Mouse (Mus musculus) brown adipose tissue, adult 24 weeks (tissue): ENCODE measurements around the gene Olfr1198. TPM values are rescaled to one million over a fixed set of nuclear protein-coding genes. Genes with fewer than 3 reads are reported as not detected.

Experiments
- H3K27ac ChIP-seq: fragments of 200-500 bp; replicated peaks from 2 replicates; pipeline ENCODE4 v1.5.1; 2012; ENCODE audit warnings: low read depth, mild to moderate bottlenecking, low read length
- H3K4me1 ChIP-seq: fragments of 200-500 bp; 2 replicates; pipeline ENCODE4 v1.6.1; 2012; ENCODE audit warnings: low read length, mixed read lengths; ENCODE audit not compliant: control insufficient read depth, insufficient read depth, insufficient read length
- H3K4me3 ChIP-seq: fragments of 200-500 bp; 2 replicates; pipeline ENCODE4 v1.5.1; 2012; ENCODE audit warnings: low read depth, mild to moderate bottlenecking, low read length, moderate library complexity; ENCODE audit not compliant: insufficient read depth
- polyA plus RNA-seq: library from polyadenylated mRNA; stranded (reverse); fragments of >200 nt; gene quantifications from 2 replicates; pipeline ENCODE4 v1.2.4, GENCODE M21; 2012; ENCODE audit not compliant: missing spikeins, insufficient read depth, insufficient read length

Gene Olfr1198
- not detected in 2 replicates for polyA plus RNA-seq

- no peak within 1 kb of the TSS for H3K27ac ChIP-seq
- no peaks in the 10 kb centered on the region for H3K4me1 ChIP-seq
- H3K4me3 ChIP-seq: no peak within 1 kb of the TSS
Observed at GRCm38 (mm10) chr2:88751270-88751669, at the start of gene Olfr1198. Gene Olfr1198 (minus strand): TSS chr2:88751370.

DNA sequence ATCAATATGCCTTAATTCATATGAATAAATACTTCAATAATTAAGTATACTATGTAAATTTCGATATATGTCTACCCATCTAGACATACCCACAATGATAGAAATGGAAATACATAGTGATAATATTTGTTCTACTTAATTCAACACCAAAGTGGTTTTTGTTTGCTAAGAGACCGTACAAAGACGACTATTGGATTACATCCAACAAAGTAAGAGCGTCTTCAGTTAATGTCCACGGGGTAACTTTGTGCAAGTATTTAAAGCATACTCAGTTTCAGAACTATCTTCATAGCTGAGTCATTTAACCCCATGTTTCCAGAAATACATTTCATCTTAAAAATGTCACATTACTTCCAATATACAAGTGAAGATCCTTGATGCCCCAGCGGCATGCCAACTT, 41.6 kb upstream of the Olfr1198 start, which contains the start of gene Olfr1201:
Olfr1201 (plus strand) TSS at position 301 of the 400 bp plus-strand sequence.
- Histone ChIP-seq H3K4me1 (no peaks in the 10 kb centered on the region), H3K27ac (no peak within 1 kb of the TSS), H3K4me3 (no peak within 1 kb of the TSS)

DNA sequence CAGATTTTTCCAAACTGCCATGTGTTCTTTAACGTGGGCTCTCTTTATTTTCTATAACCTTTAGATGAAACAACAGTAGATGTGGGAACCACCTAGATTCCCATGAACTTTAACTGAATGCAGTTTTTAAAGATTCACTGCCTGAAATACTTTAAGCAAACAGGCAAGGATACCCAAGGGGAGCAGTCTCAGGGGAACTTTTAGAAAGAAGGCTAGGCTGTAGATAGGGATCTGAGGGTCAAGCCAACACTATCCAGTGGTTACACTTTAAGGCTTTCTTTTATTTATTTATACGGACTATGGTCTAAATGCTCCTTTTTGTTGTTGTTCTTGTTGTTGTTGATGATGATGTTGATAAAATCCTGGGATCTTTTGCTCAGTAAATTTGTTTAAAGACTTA, 19.2 kb upstream of the Olfr1198 start, which contains the start of gene Olfr1200:
Olfr1200 (minus strand) TSS at position 101 of the 400 bp plus-strand sequence.
- no peak within 1 kb of the TSS for H3K27ac ChIP-seq

GRCm38 (mm10) chr2:88760369-88760768, 9.2 kb upstream of the Olfr1198 start, which contains the start of gene Olfr1199:
Gene Olfr1199 (minus strand): TSS chr2:88760469.
- Histone ChIP-seq H3K27ac (no peak within 1 kb of the TSS), H3K4me3 (no peak within 1 kb of the TSS), H3K4me1 (no peaks in the 10 kb centered on the region)

More for the DNA sequence above, 19.2 kb upstream of the Olfr1198 start, which contains the start of gene Olfr1200:
- Histone ChIP-seq H3K4me3 (no peak within 1 kb of the TSS), H3K4me1 (no peaks in the 10 kb centered on the region)

GRCm38 (mm10) chr2:88743379-88743778, 7.8 kb downstream of the Olfr1198 start:
- Histone ChIP-seq H3K27ac (no peak overlapping the region), H3K4me1 (no peaks in the 10 kb centered on the region), H3K4me3 (no peak overlapping the region)

DNA sequence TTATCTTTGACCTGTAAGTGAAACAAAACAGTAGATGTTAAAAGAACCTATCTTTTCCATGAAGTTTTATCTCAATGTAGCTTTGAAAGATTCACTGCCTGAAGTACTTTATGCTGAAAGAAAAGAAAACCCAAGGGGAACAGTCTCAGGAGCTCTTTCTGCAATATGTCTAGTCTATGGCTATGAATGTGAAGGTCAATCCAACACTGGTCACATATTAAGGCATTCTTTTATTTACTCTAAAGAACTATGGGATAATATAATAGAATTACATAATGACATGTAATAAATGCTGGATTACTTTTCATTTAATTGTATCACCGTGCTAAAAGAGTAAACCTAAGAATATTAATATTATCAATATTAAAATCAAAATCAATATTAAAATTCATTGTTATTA, 18.9 kb downstream of the Olfr1198 start, which contains the start of gene Olfr1197:
Olfr1197 (minus strand) TSS at position 101 of the 400 bp plus-strand sequence.
- H3K27ac ChIP-seq: no peak within 1 kb of the TSS
- H3K4me3 ChIP-seq: no peak within 1 kb of the TSS
- H3K4me1 ChIP-seq: no peaks in the 10 kb centered on the region

- H3K4me1 ChIP-seq: no peaks in the 10 kb centered on the region
- H3K4me3 ChIP-seq: no peak within 1 kb of the TSS
- no peak within 1 kb of the TSS for H3K27ac ChIP-seq
Observed at GRCm38 (mm10) chr2:88704497-88704896, 46.7 kb downstream of the Olfr1198 start, which contains the start of gene Olfr1196. Gene Olfr1196 (minus strand): TSS chr2:88704597.

Other genes starting within 250 kb of the Olfr1198 start
- not detected in 2 replicates for gene Olfr1186, start 232.8 kb downstream of the Olfr1198 start, polyA plus RNA-seq
- gene Olfr1188, start 194.4 kb downstream of the Olfr1198 start, polyA plus RNA-seq: not detected in 2 replicates
- not detected in 2 replicates for gene Olfr1189, start 164.9 kb downstream of the Olfr1198 start, polyA plus RNA-seq
- not detected in 2 replicates for gene Olfr1191-ps1, start 110.8 kb downstream of the Olfr1198 start, polyA plus RNA-seq
- not detected in 2 replicates for gene Olfr1192-ps1, start 102.9 kb downstream of the Olfr1198 start, polyA plus RNA-seq
- not detected in 2 replicates for gene Olfr1193, start 75.7 kb downstream of the Olfr1198 start, polyA plus RNA-seq
- not detected in 2 replicates for gene Olfr1195, start 62.2 kb downstream of the Olfr1198 start, polyA plus RNA-seq
- not detected in 2 replicates for gene Olfr1196, start 46.8 kb downstream of the Olfr1198 start, polyA plus RNA-seq
- not detected in 2 replicates for gene Olfr1197, start 19.0 kb downstream of the Olfr1198 start, polyA plus RNA-seq
- gene Olfr1199, start 9.1 kb upstream of the Olfr1198 start, polyA plus RNA-seq: not detected in 2 replicates
- gene Olfr1200, start 19.1 kb upstream of the Olfr1198 start, polyA plus RNA-seq: not detected in 2 replicates
- gene Olfr1201, start 41.7 kb upstream of the Olfr1198 start, polyA plus RNA-seq: not detected in 2 replicates
- not detected in 2 replicates for gene Olfr1202, start 63.1 kb upstream of the Olfr1198 start, polyA plus RNA-seq
- not detected in 2 replicates for gene Olfr1205, start 78.4 kb upstream of the Olfr1198 start, polyA plus RNA-seq
- gene Olfr1204, start 97.9 kb upstream of the Olfr1198 start, polyA plus RNA-seq: not detected in 2 replicates
- not detected in 2 replicates for gene Olfr1206, start 111.9 kb upstream of the Olfr1198 start, polyA plus RNA-seq
- not detected in 2 replicates for gene Olfr1208, start 150.9 kb upstream of the Olfr1198 start, polyA plus RNA-seq
- gene Olfr1209, start 163.8 kb upstream of the Olfr1198 start, polyA plus RNA-seq: not detected in 2 replicates
- gene Olfr1211, start 186.7 kb upstream of the Olfr1198 start, polyA plus RNA-seq: not detected in 2 replicates
- gene Olfr1212, start 202.6 kb upstream of the Olfr1198 start, polyA plus RNA-seq: not detected in 2 replicates
- gene Gm13762, start 228.9 kb upstream of the Olfr1198 start, polyA plus RNA-seq: not detected in 2 replicates
- gene Olfr1214, start 241.3 kb upstream of the Olfr1198 start, polyA plus RNA-seq: not detected in 2 replicates